Comparison of ENCODE assay signal across 31 mouse cellular contexts in genomic region chr15:92676096-92676495, GRCm38 (mm10).
"Had no signal": no experiment of that assay in that cellular context is flagged by ENCODE, and none has a peak within 500 bp of the region (broad histone marks: within the 10 kb centered on the region; RNA-seq: fewer than 3 reads in every experiment).

No protein-coding gene starts in this region.

- H3K27me3 ChIP-seq: limb, embryonic 12.5 days; limb, embryonic 13.5 days; limb, embryonic 15.5 days; liver, embryonic 12.5 days; liver, embryonic 13.5 days; liver, embryonic 15.5 days; lung, embryonic 15.5 days; megakaryocyte, embryonic 14.5 days; midbrain, embryonic 12.5 days; midbrain, embryonic 13.5 days; midbrain, embryonic 15.5 days; neural tube, embryonic 12.5 days; neural tube, embryonic 13.5 days had no signal

- ATAC-seq: liver, embryonic 12.5 days; liver, postnatal 0 days; lung, postnatal 0 days; midbrain, embryonic 13.5 days; midbrain, embryonic 15.5 days; midbrain, embryonic 16.5 days had no signal

- H3K9me3 ChIP-seq: limb, embryonic 10.5 days; limb, embryonic 12.5 days; limb, embryonic 13.5 days; limb, embryonic 15.5 days; liver, embryonic 12.5 days; liver, embryonic 13.5 days; liver, embryonic 15.5 days; lung, embryonic 15.5 days; midbrain, embryonic 10.5 days; midbrain, embryonic 12.5 days; midbrain, embryonic 13.5 days; midbrain, embryonic 15.5 days; neural tube, embryonic 12.5 days; neural tube, embryonic 13.5 days had no signal

- H3K4me1 ChIP-seq: limb, embryonic 10.5 days; limb, embryonic 12.5 days; liver, embryonic 12.5 days; liver, embryonic 13.5 days; liver, embryonic 15.5 days; lung, embryonic 15.5 days; megakaryocyte, embryonic 14.5 days; midbrain, embryonic 10.5 days; midbrain, embryonic 12.5 days; midbrain, embryonic 13.5 days; midbrain, embryonic 15.5 days; neural tube, embryonic 12.5 days had no signal

- H3K27ac ChIP-seq: limb, embryonic 10.5 days; limb, embryonic 12.5 days; limb, embryonic 13.5 days; limb, embryonic 15.5 days; liver, embryonic 12.5 days; liver, embryonic 13.5 days; liver, embryonic 14.5 days; liver, embryonic 15.5 days; lung, embryonic 15.5 days; macrophage; midbrain, embryonic 10.5 days; midbrain, embryonic 12.5 days; midbrain, embryonic 13.5 days; midbrain, embryonic 15.5 days; neural tube, embryonic 12.5 days; neural tube, embryonic 13.5 days had no signal

- H3K36me3 ChIP-seq: limb, embryonic 10.5 days; limb, embryonic 12.5 days; limb, embryonic 13.5 days; limb, embryonic 15.5 days; liver, embryonic 12.5 days; liver, embryonic 13.5 days; liver, embryonic 15.5 days; lung, embryonic 15.5 days; midbrain, embryonic 10.5 days; midbrain, embryonic 12.5 days; midbrain, embryonic 13.5 days; midbrain, embryonic 15.5 days; neural tube, embryonic 12.5 days; neural tube, embryonic 13.5 days had no signal

- DNase-seq: left cerebral cortex, postnatal 4 days; liver; liver, embryonic 13.5 days; liver, postnatal 0 days; lung, adult 2 months; lung, embryonic 14.5 days; lung, postnatal 10 days; lung, postnatal 14 days; lung, postnatal 36 days; lung, postnatal 4 days; midbrain, embryonic 14.5 days had no signal

- H3K9ac ChIP-seq: limb, embryonic 12.5 days; limb, embryonic 13.5 days; limb, embryonic 15.5 days; liver, embryonic 12.5 days; liver, embryonic 13.5 days; liver, embryonic 14.5 days; liver, embryonic 15.5 days; liver, postnatal 0 days; lung, embryonic 14.5 days; lung, embryonic 15.5 days; midbrain, embryonic 12.5 days; midbrain, embryonic 13.5 days; midbrain, embryonic 15.5 days; neural tube, embryonic 12.5 days; neural tube, embryonic 13.5 days had no signal

- H3K4me2 ChIP-seq: limb, embryonic 12.5 days; limb, embryonic 13.5 days; limb, embryonic 15.5 days; liver, embryonic 12.5 days; liver, embryonic 13.5 days; liver, embryonic 15.5 days; lung, embryonic 14.5 days; lung, embryonic 15.5 days; midbrain, embryonic 11.5 days; midbrain, embryonic 12.5 days; midbrain, embryonic 13.5 days; midbrain, embryonic 15.5 days; neural tube, embryonic 12.5 days; neural tube, embryonic 13.5 days had no signal

- H3K4me3 ChIP-seq: limb, embryonic 10.5 days; limb, embryonic 12.5 days; limb, embryonic 13.5 days; limb, embryonic 15.5 days; liver, embryonic 12.5 days; liver, embryonic 13.5 days; liver, embryonic 15.5 days; lung, embryonic 15.5 days; megakaryocyte, embryonic 14.5 days; midbrain, embryonic 10.5 days; midbrain, embryonic 12.5 days; midbrain, embryonic 13.5 days; midbrain, embryonic 15.5 days; myocyte; neural tube, embryonic 12.5 days; neural tube, embryonic 13.5 days had no signal
